Mouse (Mus musculus): ENCODE data around the gene Morc3. TPM values are rescaled to one million over a fixed set of nuclear protein-coding genes. Genes with fewer than 3 reads are reported as not detected.
"Not testable (repeated sequence)": the region's sequence is repeated elsewhere in the genome, so short reads cannot be mapped to it uniquely, and the experiment has no call there.

Gene Morc3
- polyA plus RNA-seq, 1 experiment from 2014 or later: 36.0 TPM

- no peak overlapping the region for H3K4me2 ChIP-seq
- ATAC-seq (ENCODE audit: insufficient read depth): no peak
- no peak overlapping the region for H3K9ac ChIP-seq
- DNase-seq: no peak
- peaks cover 3% of the 10 kb centered on the region; the same call in 1 of the 2 replicates for H3K9me3 ChIP-seq (ENCODE audit: low read depth, low read length)
- no peaks in the 10 kb centered on the region for H3K36me3 ChIP-seq (ENCODE audit: insufficient read depth)
- no peak for TF ChIP-seq CTCF (IDR thresholded peaks at IDR 0.05; ENCODE audit: low read depth)
- H3K27ac ChIP-seq (ENCODE audit: low read depth): no peak overlapping the region
- H3K4me1 ChIP-seq (ENCODE audit: insufficient read depth): peaks cover 6% of the 10 kb centered on the region; the same call in 1 of the 2 replicates
- H3K4me3 ChIP-seq (ENCODE audit: low read depth, low read length): no peak overlapping the region
- WGBS: 81% methylated on average over 5 of the region's 5 CpGs
- H3K27me3 ChIP-seq (ENCODE audit: insufficient read depth, low read length): no peaks in the 10 kb centered on the region
Observed at GRCm38 (mm10) chr16:93817371-93817770, 14.6 kb upstream of the Morc3 start.

- WGBS: 29% methylated on average over 12 of the region's 12 CpGs
- ATAC-seq (ENCODE audit: insufficient read depth) (no peak), DNase-seq (no peak)
- peaks cover 3% of the 10 kb centered on the region; the same call in 1 of the 2 replicates for H3K9me3 ChIP-seq (ENCODE audit: low read depth, low read length)
- peaks cover 6% of the 10 kb centered on the region; the same call in 1 of the 2 replicates for H3K4me1 ChIP-seq (ENCODE audit: insufficient read depth)
- H3K27me3 ChIP-seq (ENCODE audit: insufficient read depth, low read length): no peaks in the 10 kb centered on the region
- H3K36me3 ChIP-seq (ENCODE audit: insufficient read depth): no peaks in the 10 kb centered on the region
- H3K27ac ChIP-seq (ENCODE audit: low read depth): no peak overlapping the region; the same call in 1 of the 2 replicates
- no peak overlapping the region for H3K4me2 ChIP-seq
- no peak overlapping the region for H3K4me3 ChIP-seq (ENCODE audit: low read depth, low read length)
- no peak for TF ChIP-seq CTCF (IDR thresholded peaks at IDR 0.05; ENCODE audit: low read depth)
- no peak overlapping the region; the same call in 1 of the 2 replicates for H3K9ac ChIP-seq
Observed at GRCm38 (mm10) chr16:93818691-93819324, 13.1 kb upstream of the Morc3 start.

GRCm38 (mm10) chr16:93819325-93819696 is 12.6 kb upstream of the Morc3 start:
- H3K9me3 ChIP-seq (ENCODE audit: low read depth, low read length): peaks cover 3% of the 10 kb centered on the region; the same call in 1 of the 2 replicates
- H3K4me1 ChIP-seq (ENCODE audit: insufficient read depth): peaks cover 6% of the 10 kb centered on the region; the same call in 1 of the 2 replicates
- no peak overlapping the region for H3K4me3 ChIP-seq (ENCODE audit: low read depth, low read length)
- no peak for ATAC-seq (ENCODE audit: insufficient read depth)
- no peak for DNase-seq
- no peak overlapping the region; the same call in 1 of the 2 replicates for H3K9ac ChIP-seq
- no peak for TF ChIP-seq CTCF (IDR thresholded peaks at IDR 0.05; ENCODE audit: low read depth)
- H3K36me3 ChIP-seq (ENCODE audit: insufficient read depth): no peaks in the 10 kb centered on the region
- H3K27ac ChIP-seq (ENCODE audit: low read depth): no peak overlapping the region
- H3K4me2 ChIP-seq: no peak overlapping the region
- no peaks in the 10 kb centered on the region for H3K27me3 ChIP-seq (ENCODE audit: insufficient read depth, low read length)
- WGBS: 64% methylated on average over 4 of the region's 4 CpGs

GRCm38 (mm10) chr16:93820040-93820439 is 11.9 kb upstream of the Morc3 start:
- no peak overlapping the region for H3K9ac ChIP-seq
- H3K4me1 ChIP-seq (ENCODE audit: insufficient read depth): peaks cover 6% of the 10 kb centered on the region; the same call in 1 of the 2 replicates
- no peak overlapping the region for H3K27ac ChIP-seq (ENCODE audit: low read depth)
- ATAC-seq (ENCODE audit: insufficient read depth) (no peak), DNase-seq (no peak)
- no peak overlapping the region for H3K4me2 ChIP-seq
- no peak overlapping the region for H3K4me3 ChIP-seq (ENCODE audit: low read depth, low read length)
- TF ChIP-seq CTCF (IDR thresholded peaks at IDR 0.05; ENCODE audit: low read depth): no peak
- peaks cover 3% of the 10 kb centered on the region; the same call in 1 of the 2 replicates for H3K9me3 ChIP-seq (ENCODE audit: low read depth, low read length)
- H3K36me3 ChIP-seq (ENCODE audit: insufficient read depth): no peaks in the 10 kb centered on the region
- H3K27me3 ChIP-seq (ENCODE audit: insufficient read depth, low read length): no peaks in the 10 kb centered on the region
- WGBS: 70% methylated on average over 1 of the region's 1 CpGs

GRCm38 (mm10) chr16:93821706-93822105 is 10.2 kb upstream of the Morc3 start:
- Histone ChIP-seq H3K9ac (no peak overlapping the region), H3K27ac (ENCODE audit: low read depth) (no peak overlapping the region), H3K27me3 (ENCODE audit: insufficient read depth, low read length) (no peaks in the 10 kb centered on the region), H3K4me3 (ENCODE audit: low read depth, low read length) (no peak overlapping the region), H3K4me1 (ENCODE audit: insufficient read depth) (peaks cover 2% of the 10 kb centered on the region; the same call in 1 of the 2 replicates), H3K4me2 (no peak overlapping the region), H3K9me3 (ENCODE audit: low read depth, low read length) (peaks cover 3% of the 10 kb centered on the region; the same call in 1 of the 2 replicates), H3K36me3 (ENCODE audit: insufficient read depth) (no peaks in the 10 kb centered on the region)
- DNase-seq (no peak), ATAC-seq (ENCODE audit: insufficient read depth) (no peak)
- WGBS: 83% methylated on average over 3 of the region's 3 CpGs
- TF ChIP-seq CTCF (IDR thresholded peaks at IDR 0.05; ENCODE audit: low read depth): no peak

- not testable (repeated sequence) for H3K27me3 ChIP-seq (ENCODE audit: insufficient read depth, low read length); H3K4me2 ChIP-seq; H3K36me3 ChIP-seq (ENCODE audit: insufficient read depth); ATAC-seq (ENCODE audit: insufficient read depth); H3K27ac ChIP-seq (ENCODE audit: low read depth); H3K4me1 ChIP-seq (ENCODE audit: insufficient read depth); DNase-seq; H3K4me3 ChIP-seq (ENCODE audit: low read depth, low read length); H3K9me3 ChIP-seq (ENCODE audit: low read depth, low read length); H3K9ac ChIP-seq
- WGBS: 57% methylated on average over 4 of the region's 8 CpGs
Observed at GRCm38 (mm10) chr16:93822433-93823225, 9.3 kb upstream of the Morc3 start.

GRCm38 (mm10) chr16:93824799-93825198 is 7.1 kb upstream of the Morc3 start:
- WGBS: 77% methylated on average over 4 of the region's 4 CpGs
- ATAC-seq (ENCODE audit: insufficient read depth) (no peak), DNase-seq (no peak)
- H3K36me3 ChIP-seq (ENCODE audit: insufficient read depth): no peaks in the 10 kb centered on the region
- no peak overlapping the region for H3K4me3 ChIP-seq (ENCODE audit: low read depth, low read length)
- no peaks in the 10 kb centered on the region for H3K4me1 ChIP-seq (ENCODE audit: insufficient read depth)
- no peak overlapping the region for H3K9ac ChIP-seq
- no peak for TF ChIP-seq CTCF (IDR thresholded peaks at IDR 0.05; ENCODE audit: low read depth)
- no peak overlapping the region for H3K27ac ChIP-seq (ENCODE audit: low read depth)
- no peak overlapping the region for H3K4me2 ChIP-seq
- peaks cover 3% of the 10 kb centered on the region; the same call in 1 of the 2 replicates for H3K9me3 ChIP-seq (ENCODE audit: low read depth, low read length)
- H3K27me3 ChIP-seq (ENCODE audit: insufficient read depth, low read length): no peaks in the 10 kb centered on the region

All from lung, embryonic 14.5 days (tissue).